Mouse (Mus musculus): ENCODE data around the gene Stra6. TPM values are rescaled to one million over a fixed set of nuclear protein-coding genes. Genes with fewer than 3 reads are reported as not detected.

The Stra6 gene
- polyA plus RNA-seq, 1 experiment from 2014 or later, result 0.48 TPM

DNA sequence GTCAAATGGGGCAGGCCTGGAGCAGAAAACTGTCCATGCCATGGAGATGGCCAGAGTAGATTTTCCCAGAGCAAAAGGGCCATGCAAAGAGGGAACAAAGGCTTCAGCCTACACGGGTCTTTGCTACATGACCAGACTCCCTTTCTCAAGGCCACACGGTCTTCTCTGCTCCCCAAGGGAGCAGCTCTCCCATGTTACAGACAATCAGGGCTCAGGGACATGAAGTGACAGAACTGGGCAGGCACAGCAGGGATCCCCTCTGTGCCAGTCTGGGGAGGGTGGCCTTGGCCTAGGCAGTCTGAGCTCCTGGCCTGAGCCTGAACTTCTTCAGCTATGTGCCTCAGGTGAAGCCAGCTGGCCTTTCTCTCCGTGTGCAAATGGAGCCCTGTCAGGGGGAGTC lies 10.0 kb upstream of the Stra6 start:
- no peaks in the 10 kb centered on the region for H3K27me3 ChIP-seq (replicated peaks; ENCODE audit: control insufficient read depth, insufficient read depth, low read length)
- 63% methylated on average over 3 of the region's 3 CpGs for WGBS
- H3K36me3 ChIP-seq (ENCODE audit: control insufficient read depth, insufficient read depth), result no peaks in the 10 kb centered on the region
- ATAC-seq, result no peak
- H3K9me3 ChIP-seq (ENCODE audit: control insufficient read depth), result no peaks in the 10 kb centered on the region
- no peak overlapping the region for H3K4me3 ChIP-seq (ENCODE audit: low read depth, low read length)
- H3K9ac ChIP-seq (ENCODE audit: low read depth, low read length), result no peak overlapping the region
- no peak overlapping the region for H3K27ac ChIP-seq (ENCODE audit: low read depth, low read length)
- H3K4me2 ChIP-seq (replicated peaks; ENCODE audit: low read depth), result no peak overlapping the region
- no peaks in the 10 kb centered on the region for H3K4me1 ChIP-seq (replicated peaks; ENCODE audit: control insufficient read depth, insufficient read depth, low read length)
- TF ChIP-seq CTCF (IDR thresholded peaks at IDR 0.05; ENCODE audit: low read depth), result no peak

DNA sequence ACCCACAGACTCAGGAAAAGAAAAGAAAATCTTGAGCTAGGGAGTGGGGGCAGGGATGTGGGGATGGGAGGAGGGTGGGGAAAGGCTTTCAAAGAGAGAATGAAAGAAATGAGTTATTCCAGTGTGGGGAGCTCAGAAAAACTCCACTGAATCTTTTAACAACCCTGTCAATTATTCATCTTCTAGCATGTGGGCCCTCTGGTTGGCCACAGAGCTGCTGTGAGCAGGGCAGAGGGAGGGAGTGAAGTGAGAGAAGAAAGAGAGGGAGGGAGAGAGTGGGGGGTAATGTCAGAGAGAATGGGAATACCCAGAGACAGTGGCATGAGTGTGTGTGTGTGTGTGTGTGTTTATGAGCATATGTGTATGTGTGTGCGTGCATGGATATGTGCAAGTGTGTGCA lies 9.6 kb upstream of the Stra6 start:
- no peak for TF ChIP-seq CTCF (IDR thresholded peaks at IDR 0.05; ENCODE audit: low read depth)
- Histone ChIP-seq H3K4me2 (replicated peaks; ENCODE audit: low read depth) (no peak overlapping the region), H3K36me3 (ENCODE audit: control insufficient read depth, insufficient read depth) (no peaks in the 10 kb centered on the region), H3K4me1 (replicated peaks; ENCODE audit: control insufficient read depth, insufficient read depth, low read length) (no peaks in the 10 kb centered on the region), H3K4me3 (ENCODE audit: low read depth, low read length) (no peak overlapping the region), H3K9me3 (ENCODE audit: control insufficient read depth) (no peaks in the 10 kb centered on the region), H3K9ac (ENCODE audit: low read depth, low read length) (no peak overlapping the region), H3K27me3 (replicated peaks; ENCODE audit: control insufficient read depth, insufficient read depth, low read length) (no peaks in the 10 kb centered on the region), H3K27ac (ENCODE audit: low read depth, low read length) (no peak overlapping the region)
- ATAC-seq, result no peak
- 93% methylated on average over 1 of the region's 1 CpGs for WGBS

DNA sequence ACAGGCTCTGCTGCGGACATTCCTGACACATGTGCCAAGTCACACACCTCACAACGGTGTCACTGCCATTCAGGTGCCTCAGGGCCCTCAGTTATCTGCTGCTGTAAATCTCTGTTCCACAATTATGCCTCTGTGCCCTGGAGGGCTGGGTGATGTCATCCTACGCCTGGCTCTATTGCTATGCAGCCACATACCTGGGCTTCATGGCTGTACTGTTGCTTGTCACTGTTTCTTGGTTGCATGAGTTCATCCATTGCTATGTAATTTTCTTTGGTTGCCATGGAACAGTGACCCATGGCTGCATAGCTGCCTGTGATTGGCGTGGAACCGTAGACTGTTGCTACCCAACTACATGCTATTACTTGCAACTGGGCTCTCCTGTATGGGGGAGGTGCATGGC lies 7.9 kb upstream of the Stra6 start:
- WGBS, result 61% methylated on average over 5 of the region's 5 CpGs

DNA sequence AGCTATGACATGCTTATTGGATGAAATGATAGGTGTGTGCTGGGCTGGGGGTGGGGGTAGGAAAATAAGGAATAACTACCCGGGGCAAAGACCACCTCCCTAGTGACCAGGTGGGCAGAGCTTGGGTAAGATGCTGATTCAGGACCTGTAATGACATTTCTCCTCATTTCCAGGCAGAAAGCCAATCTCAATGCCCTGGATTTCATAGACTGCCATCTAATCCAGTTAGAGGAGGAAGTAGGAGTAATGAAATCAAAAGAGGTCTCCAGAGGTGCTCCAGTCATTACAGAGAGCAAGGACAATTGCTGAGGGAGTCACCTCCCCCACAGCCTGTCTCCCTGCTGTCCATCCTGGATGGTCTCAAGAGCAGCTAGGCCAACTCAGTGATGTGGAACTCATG lies 3.7 kb upstream of the Stra6 start:
- no peak for ATAC-seq
- Histone ChIP-seq H3K27me3 (replicated peaks; ENCODE audit: control insufficient read depth, insufficient read depth, low read length) (peaks cover 6% of the 10 kb centered on the region), H3K4me1 (replicated peaks; ENCODE audit: control insufficient read depth, insufficient read depth, low read length) (no peaks in the 10 kb centered on the region), H3K9me3 (ENCODE audit: control insufficient read depth) (no peaks in the 10 kb centered on the region), H3K27ac (ENCODE audit: low read depth, low read length) (no peak overlapping the region), H3K4me3 (ENCODE audit: low read depth, low read length) (no peak overlapping the region), H3K4me2 (replicated peaks; ENCODE audit: low read depth) (no peak overlapping the region), H3K9ac (ENCODE audit: low read depth, low read length) (no peak overlapping the region), H3K36me3 (ENCODE audit: control insufficient read depth, insufficient read depth) (no peaks in the 10 kb centered on the region)
- 52% methylated on average over 1 of the region's 1 CpGs for WGBS
- no peak for TF ChIP-seq CTCF (IDR thresholded peaks at IDR 0.05; ENCODE audit: low read depth)

More for the DNA sequence above, 7.9 kb upstream of the Stra6 start:
- H3K27me3 ChIP-seq (replicated peaks; ENCODE audit: control insufficient read depth, insufficient read depth, low read length), result no peaks in the 10 kb centered on the region; the same call in 1 of the 2 replicates
- ATAC-seq, result peak; percentile 48; the same call in 1 of the 2 replicates
- no peaks in the 10 kb centered on the region for H3K36me3 ChIP-seq (ENCODE audit: control insufficient read depth, insufficient read depth)
- H3K4me3 ChIP-seq (ENCODE audit: low read depth, low read length), result no peak overlapping the region
- H3K4me1 ChIP-seq (replicated peaks; ENCODE audit: control insufficient read depth, insufficient read depth, low read length), result no peaks in the 10 kb centered on the region
- TF ChIP-seq CTCF (IDR thresholded peaks at IDR 0.05; ENCODE audit: low read depth), result no peak
- no peak overlapping the region for H3K9ac ChIP-seq (ENCODE audit: low read depth, low read length)
- no peak overlapping the region for H3K27ac ChIP-seq (ENCODE audit: low read depth, low read length)
- H3K9me3 ChIP-seq (ENCODE audit: control insufficient read depth), result no peaks in the 10 kb centered on the region
- H3K4me2 ChIP-seq (replicated peaks; ENCODE audit: low read depth), result no peak overlapping the region

DNA sequence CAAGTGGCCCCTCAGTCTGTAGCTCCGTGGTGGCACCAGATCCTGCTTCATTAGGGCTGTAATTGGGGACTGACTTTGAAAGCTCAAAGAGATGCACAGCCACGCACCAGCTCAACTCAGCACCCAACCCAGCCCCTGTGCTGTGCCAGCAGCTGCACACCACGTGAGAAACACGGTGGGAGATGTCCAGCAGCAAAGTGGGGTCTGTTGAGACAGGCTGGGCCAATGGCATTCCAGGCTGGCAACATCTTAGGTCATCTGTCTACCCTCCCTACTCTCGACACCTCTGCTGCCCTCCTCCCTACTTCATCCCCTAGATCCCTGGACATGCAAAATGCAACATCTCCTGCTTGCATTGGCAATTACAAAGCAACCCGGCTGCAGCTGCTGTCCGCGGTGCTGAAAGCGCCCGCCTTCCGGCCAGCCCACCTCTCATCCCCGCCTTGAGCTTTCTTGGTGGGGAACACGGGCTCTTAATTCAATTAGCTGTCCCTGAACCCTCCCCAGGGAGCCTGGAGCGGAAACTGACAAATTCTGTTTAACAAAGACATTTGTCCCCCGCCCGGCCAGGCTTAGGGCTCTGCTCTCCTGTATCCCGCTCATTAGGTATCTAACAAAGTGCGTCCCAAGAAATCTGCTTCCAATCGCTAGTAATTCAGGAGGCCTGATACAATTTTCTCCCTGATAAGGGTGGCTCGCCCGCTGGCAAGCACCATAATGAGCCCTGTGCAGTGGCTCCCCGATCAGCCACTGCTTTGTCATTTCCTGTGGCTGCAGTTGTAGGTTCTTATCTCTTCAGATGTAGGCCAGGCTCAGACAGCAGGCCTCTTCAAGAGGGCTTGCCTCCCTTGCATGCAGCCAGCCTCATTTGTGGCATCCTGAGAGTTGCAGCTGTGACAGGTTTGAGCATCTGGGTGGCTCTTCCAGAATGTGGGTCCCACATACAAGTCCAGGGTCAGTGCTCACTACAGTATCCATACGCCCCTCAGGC lies 2.6 kb upstream of the Stra6 start:
- Histone ChIP-seq H3K9me3 (ENCODE audit: control insufficient read depth) (no peaks in the 10 kb centered on the region), H3K4me3 (ENCODE audit: low read depth, low read length) (no peak overlapping the region), H3K27me3 (replicated peaks; ENCODE audit: control insufficient read depth, insufficient read depth, low read length) (peaks cover 6% of the 10 kb centered on the region), H3K4me2 (replicated peaks; ENCODE audit: low read depth) (no peak overlapping the region), H3K4me1 (replicated peaks; ENCODE audit: control insufficient read depth, insufficient read depth, low read length) (no peaks in the 10 kb centered on the region), H3K9ac (ENCODE audit: low read depth, low read length) (no peak overlapping the region), H3K36me3 (ENCODE audit: control insufficient read depth, insufficient read depth) (no peaks in the 10 kb centered on the region), H3K27ac (ENCODE audit: low read depth, low read length) (no peak overlapping the region)
- no peak for TF ChIP-seq CTCF (IDR thresholded peaks at IDR 0.05; ENCODE audit: low read depth)
- WGBS, result 10% methylated on average over 23 of the region's 23 CpGs
- no peak for ATAC-seq

DNA sequence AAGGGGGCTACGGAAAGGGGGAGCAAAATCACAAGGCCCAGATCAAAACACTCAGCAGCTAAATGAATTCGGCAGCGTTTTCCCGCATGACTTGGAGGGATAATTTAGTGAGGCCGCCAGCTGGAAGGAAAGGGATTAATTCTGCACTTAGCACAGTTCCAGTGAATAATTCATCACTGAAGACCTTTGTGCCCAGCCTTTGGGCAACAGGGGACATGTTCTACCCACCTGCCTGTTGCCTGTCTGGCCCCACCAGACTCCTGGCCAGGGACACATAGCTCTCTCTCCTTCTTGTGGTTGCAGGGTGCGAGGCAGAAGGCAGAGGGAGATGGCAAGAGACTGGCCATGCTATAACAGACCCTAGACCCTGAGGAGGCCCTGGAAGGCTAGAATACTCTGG lies 1.9 kb downstream of the Stra6 start:
- Histone ChIP-seq H3K4me3 (ENCODE audit: low read depth, low read length) (no peak overlapping the region), H3K4me1 (replicated peaks; ENCODE audit: control insufficient read depth, insufficient read depth, low read length) (no peaks in the 10 kb centered on the region), H3K36me3 (ENCODE audit: control insufficient read depth, insufficient read depth) (no peaks in the 10 kb centered on the region), H3K4me2 (replicated peaks; ENCODE audit: low read depth) (no peak overlapping the region), H3K9me3 (ENCODE audit: control insufficient read depth) (no peaks in the 10 kb centered on the region), H3K27ac (ENCODE audit: low read depth, low read length) (no peak overlapping the region), H3K27me3 (replicated peaks; ENCODE audit: control insufficient read depth, insufficient read depth, low read length) (peaks cover 6% of the 10 kb centered on the region; the same call in 1 of the 2 replicates), H3K9ac (ENCODE audit: low read depth, low read length) (no peak overlapping the region)
- no peak for ATAC-seq
- WGBS, result 56% methylated on average over 6 of the region's 6 CpGs
- TF ChIP-seq CTCF (IDR thresholded peaks at IDR 0.05; ENCODE audit: low read depth), result no peak
